Mouse (Mus musculus) liver, adult 2 months (tissue): Measurements from ENCODE around the gene Hspa1l. TPM values are rescaled to one million over a fixed set of nuclear protein-coding genes. Genes with fewer than 3 reads are reported as not detected.
"Not testable (repeated sequence)": the region's sequence is repeated elsewhere in the genome, so short reads cannot be mapped to it uniquely, and the experiment has no call there.

Source experiments
- DNase-seq: peaks from one replicate; pipeline ENCODE4 v3.0.0-alpha.2; 2011; ENCODE audit warnings: low read depth, low spot score; ENCODE audit errors: extremely low read depth
- H3K27ac ChIP-seq: fragments of 200-500 bp; replicated peaks from 2 replicates; pipeline ENCODE4 v1.5.1; 2012; ENCODE audit warnings: low read depth, mild to moderate bottlenecking, control low read depth, inconsistent platforms, low read length; ENCODE audit not compliant: insufficient read depth
- H3K27me3 ChIP-seq: fragments of 200-500 bp; 2 replicates; pipeline ENCODE4 v1.6.1; 2012; ENCODE audit warnings: mild to moderate bottlenecking, moderate library complexity, low read length, inconsistent platforms; ENCODE audit not compliant: control insufficient read depth, insufficient read depth
- H3K36me3 ChIP-seq: fragments of 200-500 bp; 2 replicates; pipeline ENCODE4 v1.6.1; 2012; ENCODE audit warnings: low read length, inconsistent platforms; ENCODE audit not compliant: control insufficient read depth, insufficient read depth
- H3K4me1 ChIP-seq: fragments of 200-500 bp; 2 replicates; pipeline ENCODE4 v1.6.1; 2011; ENCODE audit warnings: low read length; ENCODE audit not compliant: control insufficient read depth, insufficient read depth
- H3K4me3 ChIP-seq: fragments of 200-500 bp; 2 replicates; pipeline ENCODE4 v1.5.1; 2011; ENCODE audit warnings: low read depth, mild to moderate bottlenecking, control low read depth, low read length, moderate library complexity; ENCODE audit not compliant: insufficient read depth
- H3K79me2 ChIP-seq: fragments of 200-500 bp; 2 replicates; pipeline ENCODE4 v1.6.1; 2012; ENCODE audit warnings: inconsistent platforms, mild to moderate bottlenecking, low read length, moderate library complexity; ENCODE audit not compliant: control insufficient read depth, insufficient read depth
- H3K9ac ChIP-seq: fragments of 200-500 bp; 2 replicates; pipeline ENCODE4 v1.6.1; 2012; ENCODE audit warnings: low read depth, mild to moderate bottlenecking, control low read depth, inconsistent platforms, low read length
- CTCF ChIP-seq: fragments of 200-500 bp; IDR thresholded peaks from 2 replicates; pipeline ENCODE4 v1.5.1; 2011; ENCODE audit warnings: low read depth, low read length, control low read depth
- POLR2A ChIP-seq: fragments of 200-500 bp; IDR thresholded peaks from 2 replicates; pipeline ENCODE4 v1.6.1; 2011; ENCODE audit warnings: low read length, control low read depth; ENCODE audit not compliant: insufficient read depth; ENCODE audit errors: extremely low read depth
- WGBS: fragments of 180-500 bp; shearing (Covaris S2); methylation state at CpG from one replicate; pipeline ENCODE4 v1.1.7; 2018; 5-methylcytosine and 5-hydroxymethylcytosine counted together
- polyA plus RNA-seq: library from polyadenylated mRNA; depleted of rRNA; stranded (reverse); fragments of >200 nt; gene quantifications from 2 replicates; pipeline ENCODE4 v1.2.3, GENCODE M21; 2012; rRNA removed
- total RNA-seq: library from RNA; depleted of rRNA; stranded (reverse); fragments of >200 nt; gene quantifications from 2 replicates; pipeline ENCODE4 v1.2.3, GENCODE M21; 2014; rRNA removed

Hspa1l gene
- total RNA-seq, result 0.18 TPM in 1 of 2 replicates, not detected in the other
- 0.05 TPM in 1 of 2 replicates, not detected in the other for polyA plus RNA-seq

GRCm38 (mm10) chr17:34972069-34972749, at the start of gene Hspa1l, which contains the start of gene Hspa1a:
Hspa1l (plus strand) TSS chr17:34972703.
Hspa1a (minus strand) TSS chr17:34972156.
- TF ChIP-seq POLR2A, result 0 out of 2 replicates have a peak, but pooled peaks have one; percentile 30
- H3K27me3 ChIP-seq, H3K27ac ChIP-seq, H3K36me3 ChIP-seq, H3K79me2 ChIP-seq, H3K4me1 ChIP-seq: not testable (repeated sequence)
- DNase-seq, result peak; percentile 56
- Histone ChIP-seq H3K4me3 (peak within 1 kb of the TSS; percentile 47), H3K9ac (peak within 1 kb of the TSS; percentile 49)
- WGBS, result 4% methylated on average over 33 of the region's 33 CpGs

- Histone ChIP-seq H3K9ac (no peak overlapping the region), H3K36me3 (no peaks in the 10 kb centered on the region), H3K27ac (no peak overlapping the region), H3K4me1 (no peaks in the 10 kb centered on the region), H3K79me2 (no peaks in the 10 kb centered on the region), H3K27me3 (no peaks in the 10 kb centered on the region), H3K4me3 (no peak overlapping the region)
- peak; percentile 40 for TF ChIP-seq CTCF
- no peak for TF ChIP-seq POLR2A
- 47% methylated on average over 6 of the region's 6 CpGs for WGBS
- no peak for DNase-seq
Measured at GRCm38 (mm10) chr17:34922939-34923338, 49.6 kb upstream of the Hspa1l start.

DNA sequence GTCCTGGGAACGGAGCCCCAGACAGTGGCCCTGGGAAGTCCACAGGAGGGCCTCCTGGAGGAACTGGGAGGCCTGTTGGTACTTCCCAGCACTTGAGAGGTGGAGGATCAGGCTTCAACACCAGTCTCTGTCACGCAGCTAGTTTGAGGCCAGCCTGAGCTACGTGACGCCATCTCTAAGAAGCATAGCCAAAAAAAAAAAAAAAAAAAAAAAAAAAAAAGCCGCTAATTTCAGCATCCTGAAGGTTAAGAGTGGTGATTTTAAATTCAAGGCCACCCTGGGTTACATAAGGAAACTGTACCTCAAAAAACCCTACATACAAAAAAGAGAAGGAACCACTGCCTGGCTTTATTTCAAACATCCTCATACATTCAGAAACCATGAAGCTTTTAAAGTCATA, 48.2 kb upstream of the Hspa1l start:
- Histone ChIP-seq H3K27ac (peak overlapping the region; percentile 31; the same call in 1 of the 2 replicates), H3K79me2 (no peaks in the 10 kb centered on the region), H3K4me1 (no peaks in the 10 kb centered on the region), H3K36me3 (no peaks in the 10 kb centered on the region), H3K9ac (no peak overlapping the region), H3K4me3 (no peak overlapping the region), H3K27me3 (no peaks in the 10 kb centered on the region)
- 70% methylated on average over 5 of the region's 5 CpGs for WGBS
- TF ChIP-seq CTCF, result no peak
- no peak for TF ChIP-seq POLR2A
- DNase-seq, result no peak

- Histone ChIP-seq H3K27ac (no peak overlapping the region), H3K4me3 (no peak overlapping the region), H3K36me3 (no peaks in the 10 kb centered on the region), H3K27me3 (no peaks in the 10 kb centered on the region), H3K9ac (no peak overlapping the region), H3K4me1 (peaks cover 6% of the 10 kb centered on the region; the same call in 1 of the 2 replicates), H3K79me2 (peaks cover 7% of the 10 kb centered on the region; the same call in 1 of the 2 replicates)
- TF ChIP-seq CTCF (no peak), POLR2A (no peak)
- 92% methylated on average over 18 of the region's 18 CpGs for WGBS
- no peak for DNase-seq
Measured at GRCm38 (mm10) chr17:34927306-34928019, 45.0 kb upstream of the Hspa1l start.

DNA sequence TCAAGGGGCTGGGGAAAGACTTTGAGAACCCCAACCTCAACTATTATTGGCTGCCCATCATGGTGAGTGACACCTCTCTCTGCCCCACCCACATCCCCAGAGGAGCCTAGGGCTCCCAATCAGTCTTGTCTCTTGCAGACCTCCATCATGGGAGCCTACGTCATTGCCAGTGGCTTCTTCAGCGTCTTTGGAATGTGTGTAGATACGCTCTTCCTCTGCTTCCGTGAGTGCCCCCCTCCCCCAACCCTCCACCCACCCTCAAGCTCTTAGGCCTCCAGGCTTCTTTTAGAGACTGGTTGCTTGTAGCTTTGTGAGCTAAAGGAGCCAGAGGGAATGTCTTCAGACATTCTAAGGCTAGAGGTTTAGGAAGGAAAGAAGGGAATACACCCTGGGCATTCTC, 43.7 kb upstream of the Hspa1l start:
- Histone ChIP-seq H3K4me3 (no peak overlapping the region), H3K36me3 (no peaks in the 10 kb centered on the region), H3K79me2 (peaks cover 7% of the 10 kb centered on the region; the same call in 1 of the 2 replicates), H3K27ac (no peak overlapping the region), H3K27me3 (no peaks in the 10 kb centered on the region), H3K9ac (no peak overlapping the region), H3K4me1 (peaks cover 10% of the 10 kb centered on the region)
- WGBS, result 81% methylated on average over 4 of the region's 4 CpGs
- TF ChIP-seq CTCF (no peak), POLR2A (no peak)
- no peak for DNase-seq
